Mouse (Mus musculus): ENCODE results near the gene Zfp715. TPM values are rescaled to one million over a fixed set of nuclear protein-coding genes. Genes with fewer than 3 reads are reported as not detected.

The Zfp715 gene
- polyA plus RNA-seq, 1 experiment from 2014 or later: 13.3 TPM

GRCm38 (mm10) chr7:43333899-43334298, 20.8 kb upstream of the Zfp715 start:
- Histone ChIP-seq H3K27ac (replicated peaks in 1 of 2; ENCODE audit: control insufficient read depth in 1 of 2, insufficient read depth in 1 of 2, low read depth in 2 of 2, low read length in 2 of 2) (no peak overlapping the region), H3K4me1 (ENCODE audit: control insufficient read depth in 2 of 2, insufficient read depth in 2 of 2, low read length in 2 of 2) (no peaks in the 10 kb centered on the region), H3K9ac (ENCODE audit: low read length) (no peak overlapping the region), H3K27me3 (ENCODE audit: control insufficient read depth, insufficient read depth, low read length) (no peaks in the 10 kb centered on the region), H3K36me3 (ENCODE audit: control insufficient read depth, insufficient read depth, low read length) (no peaks in the 10 kb centered on the region), H3K9me3 (ENCODE audit: control insufficient read depth, low read length) (no peaks in the 10 kb centered on the region), H3K4me2 (ENCODE audit: low read length) (no peak overlapping the region), H3K4me3 (ENCODE audit: control insufficient read depth in 1 of 2, insufficient read depth in 1 of 2, low read depth in 1 of 2, low read length in 2 of 2) (no peak overlapping the region)
- WGBS: 41% methylated on average over 2 of the region's 2 CpGs
- no peak for ATAC-seq (ENCODE audit: insufficient number of reproducible peaks, insufficient read depth, low FRiP score, low read depth)

GRCm38 (mm10) chr7:43333203-43333602, 20.1 kb upstream of the Zfp715 start:
- no peaks in the 10 kb centered on the region for H3K27me3 ChIP-seq (ENCODE audit: control insufficient read depth, insufficient read depth, low read length)
- no peak for ATAC-seq (ENCODE audit: insufficient number of reproducible peaks, insufficient read depth, low FRiP score, low read depth)
- no peaks in the 10 kb centered on the region for H3K36me3 ChIP-seq (ENCODE audit: control insufficient read depth, insufficient read depth, low read length)
- H3K4me2 ChIP-seq (ENCODE audit: low read length): no peak overlapping the region
- 32% methylated on average over 5 of the region's 7 CpGs for WGBS
- H3K9ac ChIP-seq (ENCODE audit: low read length): no peak overlapping the region
- H3K4me3 ChIP-seq (ENCODE audit: control insufficient read depth in 1 of 2, insufficient read depth in 1 of 2, low read depth in 1 of 2, low read length in 2 of 2): no peak overlapping the region
- H3K9me3 ChIP-seq (ENCODE audit: control insufficient read depth, low read length): no peaks in the 10 kb centered on the region
- no peak overlapping the region for H3K27ac ChIP-seq (replicated peaks in 1 of 2; ENCODE audit: control insufficient read depth in 1 of 2, insufficient read depth in 1 of 2, low read depth in 2 of 2, low read length in 2 of 2)
- H3K4me1 ChIP-seq (ENCODE audit: control insufficient read depth in 2 of 2, insufficient read depth in 2 of 2, low read length in 2 of 2): no peaks in the 10 kb centered on the region

- no peak overlapping the region for H3K27ac ChIP-seq (replicated peaks in 1 of 2; ENCODE audit: control insufficient read depth in 1 of 2, insufficient read depth in 1 of 2, low read depth in 2 of 2, low read length in 2 of 2)
- no peak overlapping the region for H3K4me2 ChIP-seq (ENCODE audit: low read length)
- no peak overlapping the region for H3K9ac ChIP-seq (ENCODE audit: low read length)
- ATAC-seq (ENCODE audit: insufficient number of reproducible peaks, insufficient read depth, low FRiP score, low read depth): no peak
- no peaks in the 10 kb centered on the region for H3K27me3 ChIP-seq (ENCODE audit: control insufficient read depth, insufficient read depth, low read length)
- H3K36me3 ChIP-seq (ENCODE audit: control insufficient read depth, insufficient read depth, low read length): no peaks in the 10 kb centered on the region
- no peaks in the 10 kb centered on the region for H3K4me1 ChIP-seq (ENCODE audit: control insufficient read depth in 2 of 2, insufficient read depth in 2 of 2, low read length in 2 of 2)
- no peaks in the 10 kb centered on the region for H3K9me3 ChIP-seq (ENCODE audit: control insufficient read depth, low read length)
- no peak overlapping the region for H3K4me3 ChIP-seq (ENCODE audit: control insufficient read depth in 1 of 2, insufficient read depth in 1 of 2, low read depth in 1 of 2, low read length in 2 of 2)
- WGBS: 51% methylated on average over 4 of the region's 4 CpGs
These were observed 15.0 kb upstream of the Zfp715 start for GRCm38 (mm10) chr7:43328101-43328500.

- Histone ChIP-seq H3K9me3 (ENCODE audit: control insufficient read depth, low read length) (no peaks in the 10 kb centered on the region), H3K9ac (ENCODE audit: low read length) (no peak overlapping the region), H3K4me3 (ENCODE audit: control insufficient read depth in 1 of 2, insufficient read depth in 1 of 2, low read depth in 1 of 2, low read length in 2 of 2) (no peak overlapping the region), H3K27ac (replicated peaks in 1 of 2; ENCODE audit: control insufficient read depth in 1 of 2, insufficient read depth in 1 of 2, low read depth in 2 of 2, low read length in 2 of 2) (no peak overlapping the region), H3K36me3 (ENCODE audit: control insufficient read depth, insufficient read depth, low read length) (no peaks in the 10 kb centered on the region), H3K4me2 (ENCODE audit: low read length) (no peak overlapping the region), H3K4me1 (ENCODE audit: control insufficient read depth in 2 of 2, insufficient read depth in 2 of 2, low read length in 2 of 2) (no peaks in the 10 kb centered on the region), H3K27me3 (ENCODE audit: control insufficient read depth, insufficient read depth, low read length) (no peaks in the 10 kb centered on the region)
- WGBS: 42% methylated on average over 10 of the region's 10 CpGs
- ATAC-seq (ENCODE audit: insufficient number of reproducible peaks, insufficient read depth, low FRiP score, low read depth): no peak
These were observed 13.2 kb upstream of the Zfp715 start for GRCm38 (mm10) chr7:43326223-43326780.

GRCm38 (mm10) chr7:43312386-43313012, 595 bp downstream of the Zfp715 start:
- Histone ChIP-seq H3K4me2 (ENCODE audit: low read length) (peak overlapping the region; percentile 70), H3K27ac (replicated peaks in 1 of 2; ENCODE audit: control insufficient read depth in 1 of 2, insufficient read depth in 1 of 2, low read depth in 2 of 2, low read length in 2 of 2) (peak overlapping the region; percentile 84 to 86), H3K4me3 (ENCODE audit: control insufficient read depth in 1 of 2, insufficient read depth in 1 of 2, low read depth in 1 of 2, low read length in 2 of 2) (peak overlapping the region; percentile 71 to 92), H3K36me3 (ENCODE audit: control insufficient read depth, insufficient read depth, low read length) (peaks cover 32% of the 10 kb centered on the region), H3K9ac (ENCODE audit: low read length) (peak overlapping the region; percentile 81), H3K9me3 (ENCODE audit: control insufficient read depth, low read length) (no peaks in the 10 kb centered on the region), H3K27me3 (ENCODE audit: control insufficient read depth, insufficient read depth, low read length) (no peaks in the 10 kb centered on the region), H3K4me1 (ENCODE audit: control insufficient read depth in 2 of 2, insufficient read depth in 2 of 2, low read length in 2 of 2) (peaks cover 3 to 14% of the 10 kb centered on the region in 2 experiments)
- under 1% methylated on average over 32 of the region's 32 CpGs for WGBS
- ATAC-seq (ENCODE audit: insufficient number of reproducible peaks, insufficient read depth, low FRiP score, low read depth): peak; percentile 29

- Histone ChIP-seq H3K36me3 (ENCODE audit: control insufficient read depth, insufficient read depth, low read length) (peaks cover 41% of the 10 kb centered on the region), H3K4me3 (ENCODE audit: control insufficient read depth in 1 of 2, insufficient read depth in 1 of 2, low read depth in 1 of 2, low read length in 2 of 2) (peak overlapping the region in 1 of 2 experiments; percentile 71; a peak in 2 of 4 replicates), H3K27ac (replicated peaks in 1 of 2; ENCODE audit: control insufficient read depth in 1 of 2, insufficient read depth in 1 of 2, low read depth in 2 of 2, low read length in 2 of 2) (peak overlapping the region in 1 of 2 experiments; percentile 84; a peak in 2 of 4 replicates), H3K4me1 (ENCODE audit: control insufficient read depth in 2 of 2, insufficient read depth in 2 of 2, low read length in 2 of 2) (peaks cover 3 to 14% of the 10 kb centered on the region in 2 experiments), H3K9ac (ENCODE audit: low read length) (peak overlapping the region; percentile 81; the same call in 1 of the 2 replicates), H3K9me3 (ENCODE audit: control insufficient read depth, low read length) (no peaks in the 10 kb centered on the region), H3K4me2 (ENCODE audit: low read length) (peak overlapping the region; percentile 70), H3K27me3 (ENCODE audit: control insufficient read depth, insufficient read depth, low read length) (no peaks in the 10 kb centered on the region)
- no peak for ATAC-seq (ENCODE audit: insufficient number of reproducible peaks, insufficient read depth, low FRiP score, low read depth)
- WGBS: 42% methylated on average over 6 of the region's 6 CpGs
These were observed 1.5 kb downstream of the Zfp715 start for GRCm38 (mm10) chr7:43311632-43312031.

- H3K27me3 ChIP-seq (ENCODE audit: control insufficient read depth, insufficient read depth, low read length): no peaks in the 10 kb centered on the region
- no peak overlapping the region for H3K27ac ChIP-seq (replicated peaks in 1 of 2; ENCODE audit: control insufficient read depth in 1 of 2, insufficient read depth in 1 of 2, low read depth in 2 of 2, low read length in 2 of 2)
- whole genome bisulfite sequencing: 84% methylated on average over 2 of the region's 2 CpGs
- no peaks in the 10 kb centered on the region for H3K9me3 ChIP-seq (ENCODE audit: control insufficient read depth, low read length)
- H3K36me3 ChIP-seq (ENCODE audit: control insufficient read depth, insufficient read depth, low read length): peaks cover 50% of the 10 kb centered on the region
- H3K4me2 ChIP-seq (ENCODE audit: low read length): no peak overlapping the region
- H3K9ac ChIP-seq (ENCODE audit: low read length): no peak overlapping the region
- H3K4me3 ChIP-seq (ENCODE audit: control insufficient read depth in 1 of 2, insufficient read depth in 1 of 2, low read depth in 1 of 2, low read length in 2 of 2): no peak overlapping the region
- peaks cover 8 to 31% of the 10 kb centered on the region in 2 experiments for H3K4me1 ChIP-seq (ENCODE audit: control insufficient read depth in 2 of 2, insufficient read depth in 2 of 2, low read length in 2 of 2)
- no peak for ATAC-seq (ENCODE audit: insufficient number of reproducible peaks, insufficient read depth, low FRiP score, low read depth)
These were observed 4.0 kb downstream of the Zfp715 start for GRCm38 (mm10) chr7:43309069-43309468.
